Mouse (Mus musculus) kidney, postnatal 10 days (tissue): ENCODE data around the gene Cers5.
"Not testable (repeated sequence)": the region's sequence is repeated elsewhere in the genome, so short reads cannot be mapped to it uniquely, and the experiment has no call there.

Experiments used
- DNase-seq: peaks from one replicate; pipeline ENCODE4 v3.0.0; 2021; ENCODE audit warnings: mixed read lengths

The Cers5 gene

DNA sequence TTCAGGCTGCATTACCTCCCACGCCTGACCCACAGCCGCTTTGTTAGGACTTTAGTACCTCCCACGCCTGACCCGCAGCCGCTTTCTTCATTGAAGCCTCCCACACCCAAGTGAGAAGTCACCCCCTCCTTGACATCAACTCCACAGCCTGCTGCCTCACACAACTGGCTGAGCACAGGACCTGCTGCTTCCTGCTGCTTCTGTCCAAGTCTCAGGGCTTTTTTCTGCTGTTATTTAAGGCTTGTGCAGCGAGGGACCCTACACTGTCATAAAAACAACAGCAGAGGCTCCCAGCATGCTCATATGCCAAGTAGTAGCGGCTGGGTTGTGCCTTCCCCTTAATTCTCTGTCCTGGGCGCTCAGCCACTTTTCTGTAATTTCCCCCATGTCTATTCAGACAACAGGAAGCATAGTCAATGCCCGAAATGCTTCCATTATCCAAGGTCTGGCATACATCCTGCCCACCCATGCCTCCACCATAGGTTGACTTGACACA, 15.0 kb upstream of the Cers5 start:
- DNase-seq, result peak; percentile 56

DNA sequence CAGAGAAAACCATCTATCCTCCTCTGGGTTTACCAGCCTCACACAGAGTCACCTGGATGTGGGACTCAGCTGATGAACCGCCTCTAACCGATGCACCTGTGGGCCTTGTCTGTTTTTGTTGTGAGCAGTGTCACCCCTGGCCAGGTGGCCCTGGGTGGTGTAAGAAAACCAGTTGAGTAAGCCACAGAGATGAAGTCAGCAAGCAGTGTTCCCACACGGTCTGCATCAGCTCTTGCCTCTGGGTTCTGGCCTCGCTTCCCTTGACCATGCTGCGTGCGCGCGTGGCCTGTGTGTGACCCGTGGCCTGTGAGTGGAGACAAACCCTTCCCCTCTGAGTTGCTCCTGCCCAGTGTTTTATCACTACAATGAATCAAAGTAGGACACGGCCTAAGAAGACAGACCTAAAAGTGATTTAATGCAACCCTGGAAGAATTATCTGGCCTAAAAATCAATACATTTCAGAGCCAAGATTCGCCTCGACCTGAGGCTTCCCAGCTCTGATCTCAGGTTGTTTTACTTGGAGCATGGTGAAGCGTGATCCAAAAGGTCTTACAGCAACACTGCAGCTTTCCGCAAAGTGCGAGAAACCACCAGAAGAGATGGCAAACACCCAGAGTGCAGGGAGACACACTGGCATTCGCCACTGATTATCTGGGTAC, 6.1 kb upstream of the Cers5 start:
- no peak for DNase-seq

DNA sequence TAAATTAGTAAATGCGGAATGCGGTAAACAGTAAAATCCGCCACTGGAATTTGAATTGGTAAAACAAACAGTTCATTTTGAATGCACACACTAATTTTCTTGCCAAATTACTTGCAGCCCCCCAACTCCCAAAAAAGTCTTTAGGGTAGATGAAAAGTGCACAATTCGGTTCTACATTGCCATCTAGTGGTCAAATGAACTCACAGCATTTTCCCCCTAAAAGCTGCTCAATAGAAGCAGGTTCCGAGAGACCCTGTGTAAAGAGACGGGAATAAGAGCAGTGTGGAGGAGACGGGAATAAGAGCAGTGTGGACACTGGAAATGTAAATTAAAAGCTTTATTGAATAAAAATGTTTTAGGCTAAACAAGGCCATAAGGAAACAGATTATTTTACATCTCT, 5.5 kb upstream of the Cers5 start:
- DNase-seq, result peak; percentile 37

DNA sequence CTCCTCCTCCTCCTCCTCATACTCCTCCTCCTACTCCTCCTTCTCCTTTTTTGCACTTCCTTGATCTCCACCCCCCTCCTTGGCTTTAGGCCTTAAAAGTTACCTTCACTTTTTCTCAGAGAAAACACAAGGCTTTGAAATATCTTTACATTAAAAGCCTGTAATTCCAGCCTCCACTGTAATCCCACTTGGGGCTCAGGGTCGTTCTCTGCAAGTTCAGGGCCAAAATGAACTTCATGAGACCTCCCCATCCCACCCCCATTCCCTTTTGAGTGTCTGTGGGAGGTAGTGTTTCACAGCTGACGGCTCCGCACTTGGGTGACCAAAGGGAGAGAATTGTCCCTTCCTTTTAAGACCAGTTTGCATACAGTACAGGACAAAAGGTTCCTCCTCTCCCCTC, 240 bp upstream of the Cers5 start:
- DNase-seq, result no peak

DNA sequence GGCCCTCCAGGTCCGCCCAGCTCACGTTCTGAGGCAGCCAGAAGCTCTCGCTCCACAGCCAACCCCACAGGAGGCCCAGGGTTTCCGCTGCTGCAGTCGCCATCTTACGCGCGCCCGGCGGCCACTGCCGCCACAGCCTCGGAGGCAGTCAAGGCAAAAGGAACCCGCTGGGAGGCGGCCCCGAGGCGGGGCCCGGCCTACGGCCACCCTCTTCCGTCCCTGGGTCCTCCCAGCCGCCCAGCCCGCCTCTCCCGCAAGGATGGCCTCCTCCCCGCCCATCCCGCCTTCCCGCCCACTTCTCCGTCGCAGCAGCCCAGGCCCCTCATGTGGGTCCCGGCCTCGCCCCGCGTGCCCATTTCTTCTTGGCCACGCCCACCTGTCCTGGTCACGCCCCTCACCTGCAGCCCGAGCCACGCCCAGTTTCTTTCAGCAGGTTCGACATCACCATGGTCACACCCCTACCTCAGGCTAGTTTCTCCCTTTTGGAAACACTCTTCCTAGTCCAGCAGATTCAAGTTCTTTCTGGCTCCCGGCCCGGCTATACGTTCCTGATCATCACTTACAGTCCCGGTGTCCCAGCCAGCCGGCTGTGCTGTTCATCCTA, 306 bp downstream of the Cers5 start:
- peak; percentile 95 for DNase-seq

DNA sequence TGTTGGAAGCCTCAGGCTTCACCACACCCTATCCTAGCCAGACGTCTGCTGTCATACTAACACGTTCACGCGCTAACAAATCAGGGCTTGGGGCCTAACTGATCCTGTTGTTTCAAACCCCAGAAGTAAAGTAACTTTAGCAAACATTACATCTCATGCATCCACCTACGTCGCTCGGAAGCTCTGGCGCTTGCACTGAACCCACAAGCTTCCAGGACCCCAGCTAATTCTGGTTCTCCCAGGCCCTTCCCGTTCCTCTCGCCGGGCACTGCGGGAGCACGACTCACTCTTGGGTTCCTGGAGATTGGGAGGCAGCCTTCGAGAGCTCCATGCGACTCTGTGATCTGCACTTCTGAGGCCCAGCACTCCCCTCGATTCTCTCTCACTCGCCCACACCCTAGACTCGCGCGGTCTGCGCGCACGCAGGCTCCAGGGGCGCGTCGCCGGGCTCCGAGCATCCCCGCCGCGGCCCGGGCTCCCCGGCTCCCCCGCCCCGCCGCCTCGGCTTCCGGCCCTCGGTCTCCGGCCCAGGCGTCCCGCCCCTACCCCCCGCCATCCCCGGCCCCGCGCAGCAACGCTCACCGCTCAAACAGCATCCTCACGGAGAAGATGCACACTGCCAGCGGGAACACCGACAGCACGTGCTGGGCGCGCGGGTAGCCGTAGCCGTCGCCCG, 946 bp downstream of the Cers5 start:
- DNase-seq, result no peak

DNA sequence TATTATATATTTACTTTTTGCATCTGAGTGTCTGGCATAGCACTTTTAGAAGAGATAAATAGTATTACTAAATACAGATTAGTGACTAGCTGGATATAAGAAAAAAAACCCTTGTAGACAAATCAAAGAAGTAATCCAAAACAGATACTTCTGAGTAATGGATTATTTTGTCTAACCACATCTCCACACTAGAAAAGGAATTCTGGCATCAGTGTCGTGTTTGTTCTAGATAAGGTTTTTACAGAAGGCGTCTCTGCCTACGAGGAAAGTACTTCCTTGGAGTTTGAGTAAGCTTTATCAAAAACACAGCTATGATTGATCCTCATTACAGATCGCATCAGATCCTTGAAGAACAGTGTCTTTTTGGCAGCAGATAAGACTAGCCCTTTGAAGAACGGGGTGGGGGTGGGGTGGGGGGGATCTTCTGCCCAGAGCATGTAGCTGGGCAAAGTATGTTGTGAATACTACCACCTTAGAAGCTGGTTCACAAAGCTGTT, 1.6 kb downstream of the Cers5 start:
- DNase-seq, result no peak

DNA sequence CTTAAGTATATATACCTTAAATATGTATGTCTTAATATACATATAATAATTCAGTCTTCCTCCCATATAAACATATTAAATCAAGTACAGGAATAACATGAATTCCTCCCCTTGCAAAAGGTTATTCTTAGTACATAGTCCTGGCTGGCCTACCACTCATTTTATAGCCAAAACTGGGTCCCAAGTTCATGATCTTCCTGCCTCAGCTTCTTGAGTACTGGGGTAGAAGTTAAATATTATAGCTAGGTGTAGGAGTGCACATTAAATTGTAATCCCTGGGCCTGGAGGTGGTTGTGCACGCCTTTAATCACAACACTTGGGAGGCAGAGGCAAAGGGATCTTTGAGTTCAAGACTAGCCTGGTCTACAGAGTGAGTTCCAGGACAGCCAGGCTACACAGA, 3.9 kb downstream of the Cers5 start:
- no peak for DNase-seq

DNA sequence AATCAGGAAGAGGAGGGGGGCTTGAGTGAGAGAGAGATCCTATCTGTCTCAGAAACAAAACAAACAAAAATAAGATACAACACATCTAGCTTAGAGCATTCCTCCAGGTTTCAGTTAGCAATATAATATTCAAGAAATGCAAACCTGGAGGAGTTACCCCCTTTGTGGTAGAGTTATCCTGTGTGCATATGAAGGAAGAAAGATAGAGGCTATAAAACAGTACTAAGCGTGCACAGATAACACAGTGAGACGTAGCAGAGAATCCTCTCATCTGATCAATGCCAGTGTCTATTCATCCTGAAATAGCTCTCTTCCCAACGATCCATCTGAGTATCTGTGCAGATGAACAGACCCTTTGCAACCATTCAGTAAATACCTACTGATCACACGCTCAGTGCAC, 5.2 kb downstream of the Cers5 start:
- no peak for DNase-seq

DNA sequence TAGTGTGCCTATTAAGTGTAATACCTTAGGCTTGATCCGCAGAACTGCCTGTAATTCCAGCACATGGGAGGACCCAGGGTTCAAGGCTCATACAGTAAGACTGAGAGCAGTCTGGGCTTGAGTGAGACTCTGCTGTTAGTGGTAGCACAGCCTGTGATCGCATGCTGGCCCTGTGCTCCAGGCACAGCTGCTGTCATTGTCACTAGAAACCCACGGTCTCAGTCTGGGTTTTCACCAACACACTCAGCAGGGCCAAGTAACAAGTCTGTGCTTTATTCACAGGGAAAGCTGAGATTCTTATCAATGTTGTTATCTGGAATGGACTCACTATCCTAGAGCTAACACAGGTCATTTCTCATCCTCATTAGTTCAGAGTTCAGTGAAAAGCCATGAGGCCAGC, 18.5 kb downstream of the Cers5 start:
- no peak for DNase-seq

DNA sequence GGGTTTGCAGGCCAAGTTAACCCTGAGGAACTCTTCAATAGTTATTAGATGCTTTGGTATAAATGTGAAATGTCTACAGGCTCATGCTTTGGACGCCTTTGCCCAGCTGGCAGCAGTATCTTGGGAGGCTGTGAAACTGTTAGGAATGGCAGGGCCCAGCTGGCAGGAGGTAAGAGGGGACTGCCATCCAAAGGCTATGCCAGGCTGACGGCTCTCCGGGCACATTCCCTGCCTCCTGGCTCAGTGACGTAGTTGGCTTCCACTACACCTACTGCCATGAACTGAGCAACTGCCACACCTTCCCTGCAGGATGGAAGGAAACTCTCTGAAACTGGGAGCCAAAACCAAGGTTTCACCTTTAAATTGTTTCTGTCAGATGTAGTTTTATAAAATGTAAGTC, 32.5 kb downstream of the Cers5 start:
- DNase-seq, result no peak

DNA sequence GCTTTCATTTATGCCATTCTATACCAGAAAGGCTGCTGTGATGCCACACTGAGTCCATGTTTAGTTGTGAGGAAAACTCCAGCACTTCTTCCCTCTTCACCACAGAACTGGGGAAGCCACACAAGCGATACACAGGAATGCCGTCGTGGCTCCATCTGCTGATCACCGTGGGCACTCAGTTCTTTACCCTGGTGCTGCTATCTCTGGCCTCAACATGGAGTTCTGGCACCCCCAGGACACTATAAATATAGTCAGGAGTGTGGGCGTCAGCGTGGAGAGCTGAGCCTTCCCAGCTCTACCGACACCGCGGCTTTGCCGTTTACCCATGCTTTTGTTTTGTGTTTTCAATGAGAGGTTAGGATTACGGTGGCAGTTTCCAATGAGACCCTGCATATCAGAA, 36.0 kb downstream of the Cers5 start:
- no peak for DNase-seq

DNA sequence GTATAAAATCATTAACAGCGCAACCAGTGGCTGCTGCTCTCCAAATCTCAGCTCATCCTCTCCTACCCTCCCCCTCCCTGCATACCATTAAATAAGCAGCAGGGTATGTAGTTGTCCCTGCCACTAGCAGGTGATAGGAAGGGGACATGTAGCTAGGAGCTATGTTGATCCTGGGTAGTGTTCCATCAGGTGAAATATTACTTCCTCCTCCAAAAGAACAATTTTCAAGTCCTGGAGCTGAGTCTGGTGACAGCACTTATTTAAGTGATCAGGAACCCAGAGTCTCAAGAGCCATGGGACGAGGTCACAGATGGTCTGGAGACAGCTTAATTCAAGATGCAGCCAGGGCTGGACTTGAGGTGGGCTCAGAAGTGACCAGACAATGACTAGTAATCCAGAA, 37.1 kb downstream of the Cers5 start:
- DNase-seq, result peak; percentile 100

DNA sequence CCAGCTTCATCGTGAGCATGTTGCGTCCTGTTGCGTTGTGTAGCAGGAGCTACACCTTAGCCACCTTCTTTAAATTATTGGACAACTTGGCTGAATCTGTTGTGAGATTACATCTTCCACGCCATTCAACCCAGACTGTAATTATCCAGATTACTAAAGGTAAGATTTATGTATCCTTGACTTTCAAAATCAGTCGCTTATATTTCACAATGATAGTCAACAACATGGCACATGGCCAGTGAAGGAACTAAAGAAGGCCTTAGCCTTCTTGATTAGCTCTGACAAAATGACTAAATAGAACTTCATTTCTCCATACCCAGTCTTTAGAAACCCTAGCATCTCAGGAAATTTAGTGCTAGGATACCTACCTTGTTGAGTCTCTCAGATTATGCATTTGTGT, 39.5 kb downstream of the Cers5 start:
- no peak for DNase-seq

DNA sequence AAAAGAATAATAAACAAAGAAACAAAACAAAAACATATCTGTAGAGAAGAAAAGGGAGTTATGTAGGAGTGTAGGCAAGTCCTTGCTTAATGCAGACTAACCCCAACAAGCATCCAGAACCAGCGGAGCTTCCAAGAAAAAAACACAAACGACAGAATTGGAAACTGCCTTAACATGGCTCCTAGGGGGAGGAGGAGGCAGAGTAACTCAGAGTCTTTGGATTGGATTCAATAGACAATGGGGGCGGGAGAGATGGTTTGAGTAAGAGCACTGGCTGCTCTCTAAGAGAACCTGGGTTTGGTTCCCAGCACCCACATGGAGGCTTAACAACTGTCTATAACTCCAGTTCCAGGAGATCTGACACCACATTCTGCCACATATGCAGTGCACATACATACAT, 41.0 kb downstream of the Cers5 start:
- no peak for DNase-seq

DNA sequence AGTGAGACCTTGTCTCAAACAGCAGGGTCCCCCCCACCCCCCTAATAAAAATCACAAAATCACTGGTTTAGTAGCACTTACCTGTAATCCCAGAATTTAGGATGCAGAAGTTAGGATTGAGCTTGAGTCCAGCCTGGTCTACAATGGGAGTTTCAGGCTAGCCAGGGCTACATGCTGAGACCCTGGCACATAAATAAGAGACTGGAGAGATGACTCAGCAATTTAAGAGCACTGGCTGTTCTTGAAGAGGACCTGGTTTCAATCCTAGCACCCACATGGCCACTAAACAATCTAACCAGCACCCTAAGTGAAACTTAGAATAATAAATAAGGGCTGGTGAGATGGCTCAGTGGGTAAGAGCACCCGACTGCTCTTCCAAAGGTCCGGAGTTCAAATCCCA, 41.5 kb downstream of the Cers5 start:
- DNase-seq, result no peak

DNA sequence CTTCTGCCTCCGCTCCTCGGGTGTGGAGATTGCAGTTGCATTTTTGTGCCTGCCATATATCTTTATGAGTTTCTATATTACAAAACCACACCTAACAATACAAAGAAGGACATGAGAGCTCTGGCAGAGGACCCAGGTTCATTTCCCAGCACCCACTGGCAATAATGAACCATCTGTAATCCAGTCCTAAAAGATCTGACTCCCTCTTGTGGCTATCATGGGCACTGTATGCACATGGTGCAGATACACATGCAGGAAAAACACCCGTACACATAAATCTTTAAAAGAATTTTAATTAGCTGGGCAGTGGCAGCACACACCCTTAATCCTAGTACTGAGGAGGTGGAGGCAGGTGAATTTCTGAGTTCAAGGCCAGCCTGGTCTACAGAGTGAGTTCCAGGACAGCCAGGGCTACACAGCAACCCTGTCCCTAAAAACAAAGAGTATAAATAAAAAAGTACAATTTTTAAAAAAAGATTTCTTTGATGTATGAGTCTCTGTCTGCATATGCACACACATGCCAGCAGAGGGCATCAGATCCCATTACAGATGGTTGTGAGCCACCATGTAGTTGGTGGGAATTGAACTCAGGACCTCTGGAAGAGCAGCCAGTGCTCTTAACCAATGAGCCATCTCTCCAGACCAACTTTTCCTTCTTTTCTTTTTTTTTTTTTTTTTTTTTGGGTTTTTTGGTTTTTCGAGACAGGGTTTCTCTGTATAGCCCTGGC, 43.5 kb downstream of the Cers5 start:
- no peak for DNase-seq

DNA sequence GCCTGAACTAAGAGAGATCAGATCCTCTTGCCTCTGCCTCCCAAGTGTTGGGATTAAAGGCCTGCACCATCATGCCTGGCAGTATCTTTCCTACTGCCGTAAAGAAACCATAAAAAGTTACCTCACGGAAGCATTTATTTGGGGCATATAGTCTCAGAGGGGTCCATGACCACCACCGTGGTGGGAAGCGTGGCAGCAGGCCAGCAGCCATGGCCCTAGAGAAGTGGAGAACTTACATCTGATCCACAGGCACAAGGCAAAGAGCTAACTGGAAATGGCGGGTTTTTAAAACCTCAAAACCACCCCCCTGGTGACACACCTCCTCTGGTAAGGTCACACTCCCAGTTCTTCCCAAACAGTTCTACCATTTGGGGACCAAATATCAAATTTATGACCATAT, 44.5 kb downstream of the Cers5 start:
- DNase-seq, result no peak

DNA sequence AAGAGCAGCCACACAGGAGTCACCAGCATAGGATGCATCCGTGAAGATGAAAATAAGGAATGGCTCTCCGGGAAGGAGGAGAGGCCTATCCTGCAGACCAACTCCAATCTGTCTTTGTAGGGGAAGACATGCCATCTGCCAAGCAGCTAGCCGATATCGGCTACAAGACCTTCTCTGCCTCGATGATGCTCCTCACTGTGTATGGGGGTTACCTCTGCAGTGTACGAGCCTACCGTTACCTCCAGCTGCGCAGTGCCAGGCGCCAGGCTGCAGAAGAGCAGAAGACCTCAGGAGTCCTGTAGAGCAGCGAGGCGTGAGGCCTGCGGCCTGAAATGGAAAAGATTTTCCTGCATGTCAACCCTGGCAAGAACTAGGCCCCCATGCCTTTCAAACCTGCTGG, 45.2 kb downstream of the Cers5 start:
- no peak for DNase-seq

DNA sequence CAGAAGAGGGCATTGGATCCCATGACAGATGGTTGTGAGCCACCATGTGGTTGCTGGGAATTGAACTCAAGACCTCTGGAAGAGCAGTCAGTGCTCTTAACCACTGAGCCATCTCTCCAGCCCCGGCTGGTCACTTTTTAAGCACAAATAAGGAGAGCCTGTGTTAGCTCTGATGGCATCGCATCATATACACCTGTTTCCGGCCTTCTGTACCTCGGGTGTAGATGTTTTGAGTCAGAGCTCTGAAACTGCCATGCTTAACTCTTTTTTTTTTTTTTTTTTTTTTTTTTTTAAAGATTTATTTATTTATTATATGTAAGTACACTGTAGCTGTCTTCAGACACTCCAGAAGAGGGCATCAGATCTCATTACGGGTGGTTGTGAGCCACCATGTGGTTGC, 45.6 kb downstream of the Cers5 start:
- not testable (repeated sequence) for DNase-seq

DNA sequence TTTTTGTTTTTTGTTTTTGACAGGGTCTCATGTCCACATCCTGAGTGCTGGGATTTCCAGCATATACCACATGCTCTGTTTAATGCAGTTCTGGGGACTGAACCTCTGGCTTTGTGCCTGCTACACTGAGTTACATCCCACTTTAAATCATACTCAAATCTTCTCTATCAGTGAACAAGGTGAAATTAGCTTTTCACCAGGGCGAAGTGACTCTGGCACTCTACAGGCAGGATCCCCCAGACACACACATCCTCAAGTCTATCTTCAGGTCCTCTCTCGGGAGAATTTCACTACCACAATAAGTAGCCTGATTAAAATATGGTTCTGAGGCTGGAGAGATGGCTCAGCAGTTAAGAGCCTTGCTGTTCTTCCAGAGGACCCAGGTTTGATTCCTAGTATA, 46.1 kb downstream of the Cers5 start:
- DNase-seq, result no peak

DNA sequence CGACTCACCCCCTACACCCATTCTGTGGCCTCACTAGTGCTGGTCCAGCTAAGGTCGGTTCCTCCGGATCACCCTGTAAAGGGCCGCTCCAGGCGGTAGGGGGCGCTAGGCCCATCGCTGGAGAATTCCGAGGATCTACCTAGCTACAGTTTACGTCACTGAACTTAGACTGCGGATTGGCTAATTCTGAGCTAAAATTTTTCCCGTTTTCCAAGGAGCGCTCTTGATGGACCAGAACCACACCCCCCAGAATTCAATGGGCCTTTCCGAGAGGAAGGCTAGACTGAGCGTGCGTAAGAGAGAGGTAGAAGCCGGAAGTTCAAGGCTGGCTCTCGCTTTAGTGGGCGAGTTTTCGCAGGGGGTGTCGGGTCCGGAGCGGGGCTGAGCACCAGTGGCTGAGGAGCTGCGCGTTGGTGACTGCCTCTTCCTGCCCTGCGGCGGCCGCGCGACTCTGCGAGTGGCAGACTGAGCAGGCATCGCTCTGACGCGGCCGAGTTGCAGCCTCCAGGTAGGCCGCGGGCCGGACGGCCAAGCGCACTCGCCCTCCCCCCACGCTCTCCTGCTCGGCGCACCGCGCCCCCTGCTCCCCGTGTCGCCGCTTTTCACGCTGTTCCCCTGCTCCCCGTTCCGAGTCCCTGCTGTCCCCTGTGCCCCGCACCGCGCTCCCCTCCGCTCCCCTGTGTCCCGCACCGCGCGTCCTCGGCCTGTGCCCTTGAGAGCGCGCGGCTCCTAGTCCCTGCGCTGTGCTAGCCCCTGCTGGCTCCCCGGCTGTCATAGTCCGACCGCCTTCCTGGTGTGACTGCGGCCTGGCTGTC, 47.1 kb downstream of the Cers5 start, which contains the start of gene Cox14:
Gene Cox14, plus strand, starts transcription at position 278 of the 815 bp plus-strand sequence.
- DNase-seq, result peak; percentile 94
